Mouse (Mus musculus) G1E (cell line): ENCODE data around the gene Cd3eap.

Experiments used
- CTCF ChIP-seq: IDR thresholded peaks from 2 replicates; pipeline ENCODE4 v1.5.1; 2012; ENCODE audit warnings: low read depth, low read length, inconsistent platforms, mixed read lengths
- GATA1 ChIP-seq: IDR thresholded peaks from 2 replicates; pipeline ENCODE4 v1.6.1; 2012; ENCODE audit warnings: borderline replicate concordance, low read length, inconsistent platforms, mixed read lengths
- POLR2AphosphoS5 ChIP-seq: IDR thresholded peaks from 2 replicates; pipeline ENCODE4 v1.6.1; 2012; ENCODE audit warnings: low read depth, low read length, inconsistent platforms; ENCODE audit not compliant: insufficient replicate concordance
- TAL1 ChIP-seq: conservative IDR thresholded peaks from 2 replicates; pipeline ENCODE4 v1.6.1; 2012; ENCODE audit warnings: low read depth, low read length, inconsistent platforms, mixed read lengths

DNA sequence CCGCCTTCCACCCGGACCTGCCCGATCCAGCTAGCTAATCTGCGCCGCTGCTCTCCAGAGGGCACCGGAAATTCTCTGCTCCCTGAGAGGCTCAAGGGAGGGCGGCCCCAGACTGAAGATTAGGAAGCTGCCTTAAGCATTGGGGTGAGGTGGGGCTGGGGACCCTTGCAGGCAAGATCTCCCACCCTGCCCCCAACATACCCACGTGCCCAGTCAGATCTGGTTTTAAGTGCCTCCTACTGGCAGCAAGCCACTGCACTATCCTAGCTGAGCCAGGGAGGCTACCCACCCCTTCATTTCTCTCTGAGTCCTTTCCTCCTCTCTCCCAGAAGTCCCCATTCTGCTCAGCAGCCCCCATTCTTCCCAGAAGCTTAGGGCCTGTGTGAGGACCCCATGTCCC lies 18.8 kb upstream of the Cd3eap start:
- TF ChIP-seq TAL1 (no peak), CTCF (no peak), POLR2AphosphoS5 (no peak), GATA1 (no peak)
